Mouse (Mus musculus) lung, postnatal 0 days (tissue): ENCODE data around the gene Gm20388.

Source experiments
- CTCF ChIP-seq: IDR thresholded peaks from 2 replicates; pipeline ENCODE4 v1.5.1; 2016; ENCODE audit warnings: antibody characterized with exemption, mild to moderate bottlenecking
- EP300 ChIP-seq: IDR thresholded peaks from 2 replicates; pipeline ENCODE4 v1.6.1; 2016; ENCODE audit warnings: antibody characterized with exemption, mild to moderate bottlenecking, control low read depth

DNA sequence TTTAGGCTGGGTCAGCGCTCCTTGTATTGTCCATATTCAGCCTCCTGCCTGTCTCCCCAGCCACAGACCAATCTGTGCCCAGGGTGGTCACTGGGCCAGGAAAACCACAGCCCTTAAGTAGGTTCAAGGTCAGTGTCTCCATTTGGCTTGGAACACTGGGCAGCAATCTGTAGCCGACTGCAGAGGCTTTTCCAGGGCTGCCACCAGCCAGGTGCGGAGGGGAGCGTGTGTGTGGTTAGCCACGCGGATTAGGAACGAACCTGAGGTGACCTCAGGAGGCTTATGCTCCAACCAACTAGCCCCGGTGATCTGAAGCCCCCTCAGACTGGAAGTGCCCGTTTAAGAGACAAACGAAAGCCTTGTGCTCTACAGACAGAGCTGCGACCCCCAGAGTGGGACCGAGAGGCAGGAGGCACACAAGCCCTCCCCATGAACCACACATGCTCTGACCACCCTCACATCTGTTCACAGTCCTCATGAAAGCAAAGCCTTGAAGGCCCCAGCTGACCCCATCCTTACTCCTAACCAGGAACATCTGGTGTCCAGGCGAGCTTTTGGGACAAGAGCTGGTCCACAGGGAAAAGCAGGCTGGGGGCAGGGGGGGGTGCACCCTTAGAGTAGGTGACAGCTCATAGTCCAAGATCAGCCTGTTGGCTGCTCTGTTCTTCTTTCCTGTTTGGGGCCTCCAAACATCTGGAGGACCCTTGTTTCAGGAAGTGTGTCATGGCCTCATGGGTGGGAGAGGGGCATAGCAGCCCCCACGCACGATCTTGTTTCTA is 2737.7 kb downstream of the Gm20388 start:
- TF ChIP-seq EP300 (no peak), CTCF (no peak)
